Mouse (Mus musculus) G1E (cell line): ENCODE measurements at regions not wholly inside any gene's neighbourhood (a gene's known extent, or its start where the extent isn't known, plus 50 kb on each side); places are given as distances from the start of the nearest gene placed in this dataset.

ENCODE experiments used
- ATAC-seq: 2 replicates; pipeline ENCODE4 v1.8.0; 2016; ENCODE audit warnings: mild to moderate bottlenecking; ENCODE audit not compliant: insufficient number of reproducible peaks, poor library complexity, low FRiP score, severe bottlenecking; ENCODE audit errors: extremely low read depth
- DNase-seq: peaks from one replicate; pipeline ENCODE4 v3.0.0; 2012; ENCODE audit warnings: low spot score
- H3K27me3 ChIP-seq: 2 replicates; pipeline ENCODE4 v1.6.1; 2012; ENCODE audit warnings: mild to moderate bottlenecking, low read length, inconsistent platforms; ENCODE audit not compliant: insufficient read depth
- H3K36me3 ChIP-seq: replicated peaks from 2 replicates; pipeline ENCODE3; 2012; ENCODE audit warnings: mild to moderate bottlenecking, inconsistent platforms
- H3K4me1 ChIP-seq: 2 replicates; pipeline ENCODE4 v1.6.1; 2012; ENCODE audit warnings: low read depth, low read length, inconsistent platforms, mixed read lengths; ENCODE audit not compliant: insufficient read depth
- H3K4me3 ChIP-seq: 2 replicates; pipeline ENCODE4 v1.5.1; 2012; ENCODE audit warnings: low read depth, mild to moderate bottlenecking, inconsistent platforms, low read length, moderate library complexity, mixed read lengths
- H3K9me3 ChIP-seq: replicated peaks from 2 replicates; pipeline ENCODE4 v1.6.1; 2012; ENCODE audit warnings: inconsistent platforms
- CTCF ChIP-seq: IDR thresholded peaks from 2 replicates; pipeline ENCODE4 v1.5.1; 2012; ENCODE audit warnings: low read depth, low read length, inconsistent platforms, mixed read lengths
- GATA1 ChIP-seq: IDR thresholded peaks from 2 replicates; pipeline ENCODE4 v1.6.1; 2012; ENCODE audit warnings: borderline replicate concordance, low read length, inconsistent platforms, mixed read lengths
- GATA2 ChIP-seq: IDR thresholded peaks from 2 replicates; pipeline ENCODE4 v1.6.1; 2012; ENCODE audit warnings: low read depth, low read length, inconsistent platforms, borderline replicate concordance
- POLR2AphosphoS5 ChIP-seq: IDR thresholded peaks from 2 replicates; pipeline ENCODE4 v1.6.1; 2012; ENCODE audit warnings: low read depth, low read length, inconsistent platforms; ENCODE audit not compliant: insufficient replicate concordance
- TAL1 ChIP-seq: conservative IDR thresholded peaks from 2 replicates; pipeline ENCODE4 v1.6.1; 2012; ENCODE audit warnings: low read depth, low read length, inconsistent platforms, mixed read lengths

- TF ChIP-seq TAL1 (no peak), GATA1 (no peak)
- no peaks in the 10 kb centered on the region for H3K27me3 ChIP-seq
- no peaks in the 10 kb centered on the region for H3K36me3 ChIP-seq
- H3K4me3 ChIP-seq, result no peak overlapping the region
- DNase-seq (no peak), ATAC-seq (no peak)
- H3K4me1 ChIP-seq, result no peaks in the 10 kb centered on the region
- H3K9me3 ChIP-seq, result peaks cover 5% of the 10 kb centered on the region; the same call in 1 of the 2 replicates
Measured at GRCm38 (mm10) chr1:152313480-152313879, 73.0 kb downstream of the Tsen15 start.

- Histone ChIP-seq H3K27me3 (no peaks in the 10 kb centered on the region), H3K4me1 (no peaks in the 10 kb centered on the region), H3K36me3 (no peaks in the 10 kb centered on the region), H3K4me3 (no peak overlapping the region), H3K9me3 (peaks cover 19% of the 10 kb centered on the region)
- TF ChIP-seq GATA2 (no peak), POLR2AphosphoS5 (no peak)
- DNase-seq (no peak), ATAC-seq (no peak)
Measured at GRCm38 (mm10) chr1:152305461-152305860, 81.0 kb downstream of the Tsen15 start.

DNA sequence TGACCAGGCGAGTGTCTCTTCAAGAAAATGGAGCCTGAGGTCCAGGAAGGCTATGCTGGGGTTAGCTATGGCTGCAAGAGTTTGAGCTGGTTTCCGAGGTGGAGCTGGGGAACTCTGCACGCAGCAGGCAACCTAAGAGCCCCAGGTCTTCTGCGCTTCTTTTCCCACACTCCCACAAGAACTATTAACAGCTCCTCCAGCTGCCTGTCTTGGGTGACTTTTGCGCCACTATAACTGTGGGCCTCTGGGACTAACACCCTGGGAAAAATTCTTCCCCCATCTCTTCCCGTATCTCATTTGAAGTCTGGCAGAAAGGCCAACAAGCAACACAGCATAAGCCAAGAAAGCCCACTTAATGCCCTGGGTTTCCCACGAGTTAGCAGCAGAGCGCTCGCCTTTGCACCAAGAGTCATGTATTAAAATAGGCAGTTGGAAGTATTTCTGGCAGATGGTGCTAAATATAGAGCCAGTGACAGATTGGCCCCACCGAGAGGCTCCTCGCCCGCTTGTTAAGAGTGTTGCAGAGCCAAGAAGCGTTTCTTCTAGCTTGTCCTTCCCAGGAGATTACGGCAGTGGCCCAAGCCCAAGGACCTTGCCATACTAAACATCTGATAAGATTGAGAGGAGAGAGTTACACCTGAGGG lies 81.9 kb downstream of the Tsen15 start:
- Histone ChIP-seq H3K36me3 (no peaks in the 10 kb centered on the region), H3K4me3 (no peak overlapping the region), H3K4me1 (no peaks in the 10 kb centered on the region), H3K9me3 (peaks cover 14% of the 10 kb centered on the region), H3K27me3 (no peaks in the 10 kb centered on the region)
- ATAC-seq (no peak), DNase-seq (no peak)
- no peak for TF ChIP-seq POLR2AphosphoS5
- TF ChIP-seq TAL1, result no peak
- TF ChIP-seq GATA2, result no peak
- TF ChIP-seq GATA1, result no peak
- TF ChIP-seq CTCF, result no peak

DNA sequence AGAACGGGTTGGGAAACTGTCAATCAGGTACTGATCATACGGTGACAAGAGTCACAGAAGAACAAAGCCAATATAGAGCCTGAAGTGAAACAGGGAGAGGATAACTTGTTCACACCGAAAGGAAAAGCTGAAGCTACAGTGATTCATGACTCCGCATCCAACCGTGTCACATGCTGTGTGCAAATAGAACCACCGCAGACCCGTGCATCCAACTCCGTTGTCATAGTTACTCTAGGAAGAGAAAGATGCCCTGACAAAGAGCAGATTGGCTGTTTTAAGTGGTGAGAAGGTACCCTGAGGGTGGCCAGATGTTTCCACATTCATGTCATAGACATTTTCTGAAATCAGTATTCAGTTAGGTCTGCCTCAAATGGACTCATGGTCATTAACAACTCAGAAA lies 85.1 kb downstream of the Tsen15 start:
- no peak overlapping the region for H3K4me3 ChIP-seq
- no peaks in the 10 kb centered on the region for H3K4me1 ChIP-seq
- H3K36me3 ChIP-seq, result no peaks in the 10 kb centered on the region
- ATAC-seq, result no peak
- H3K27me3 ChIP-seq, result no peaks in the 10 kb centered on the region
- DNase-seq, result no peak
- H3K9me3 ChIP-seq, result peaks cover 20% of the 10 kb centered on the region
- TF ChIP-seq TAL1, result no peak
- TF ChIP-seq GATA1, result no peak
- no peak for TF ChIP-seq POLR2AphosphoS5
- no peak for TF ChIP-seq CTCF
- TF ChIP-seq GATA2, result no peak

GRCm38 (mm10) chr1:152292196-152292736 lies 94.2 kb downstream of the Tsen15 start:
- ATAC-seq (no peak), DNase-seq (no peak)
- H3K9me3 ChIP-seq, result peaks cover 49% of the 10 kb centered on the region
- TF ChIP-seq GATA1, result no peak
- TF ChIP-seq TAL1, result no peak
- no peak for TF ChIP-seq CTCF
- TF ChIP-seq GATA2, result no peak
- no peak for TF ChIP-seq POLR2AphosphoS5
- H3K4me3 ChIP-seq, result no peak overlapping the region
- no peaks in the 10 kb centered on the region for H3K36me3 ChIP-seq
- H3K27me3 ChIP-seq, result no peaks in the 10 kb centered on the region
- no peaks in the 10 kb centered on the region for H3K4me1 ChIP-seq

GRCm38 (mm10) chr1:152290768-152291167 lies 95.7 kb downstream of the Tsen15 start:
- H3K4me3 ChIP-seq, result no peak overlapping the region
- TF ChIP-seq POLR2AphosphoS5 (no peak), GATA2 (no peak), TAL1 (no peak), GATA1 (no peak), CTCF (no peak)
- H3K36me3 ChIP-seq, result no peaks in the 10 kb centered on the region
- no peaks in the 10 kb centered on the region for H3K4me1 ChIP-seq
- H3K9me3 ChIP-seq, result peaks cover 56% of the 10 kb centered on the region
- DNase-seq, result no peak
- no peaks in the 10 kb centered on the region for H3K27me3 ChIP-seq
- ATAC-seq, result no peak
